Mouse (Mus musculus): ENCODE measurements around the gene Top2b. TPM values are rescaled to one million over a fixed set of nuclear protein-coding genes. Genes with fewer than 3 reads are reported as not detected.
A peak's percentile ranks its signal among the peaks of the same experiment; 100 is the strongest.

The Top2b gene
- polyA plus RNA-seq (2011; ENCODE audit: insufficient read depth, insufficient read length, low replicate concordance, missing spikeins): 31.7 and 39.2 TPM in 2 replicates

GRCm38 (mm10) chr14:16364878-16365337, at the start of gene Top2b:
TSS of gene Top2b (plus strand) at chr14:16365179.
- Histone ChIP-seq H3K4me3 (replicated peaks; ENCODE audit: control insufficient read depth, low read depth, low read length) (peak within 1 kb of the TSS; percentile 89), H3K4me1 (ENCODE audit: control insufficient read depth, insufficient read depth, low read length) (no peaks in the 10 kb centered on the region; the same call in 1 of the 2 replicates), H3K27ac (ENCODE audit: control insufficient read depth, insufficient read depth, low read depth, low read length, poor library complexity) (peak within 1 kb of the TSS; percentile 94)
- TF ChIP-seq POLR2A (IDR thresholded peaks at IDR 0.05; ENCODE audit: borderline replicate concordance, control insufficient read depth, low read depth, low read length): peak; percentile 93
- no peak for TF ChIP-seq CTCF (IDR thresholded peaks at IDR 0.05; ENCODE audit: control insufficient read depth, insufficient read depth, low read length)
- under 1% methylated on average over 32 of the region's 32 CpGs for WGBS

GRCm38 (mm10) chr14:16316715-16317114, 48.3 kb upstream of the Top2b start:
- no peak for TF ChIP-seq CTCF (IDR thresholded peaks at IDR 0.05; ENCODE audit: control insufficient read depth, insufficient read depth, low read length)
- no peak for TF ChIP-seq POLR2A (IDR thresholded peaks at IDR 0.05; ENCODE audit: borderline replicate concordance, control insufficient read depth, low read depth, low read length)
- Histone ChIP-seq H3K4me3 (replicated peaks; ENCODE audit: control insufficient read depth, low read depth, low read length) (no peak overlapping the region), H3K27ac (ENCODE audit: control insufficient read depth, insufficient read depth, low read depth, low read length, poor library complexity) (no peak overlapping the region), H3K4me1 (ENCODE audit: control insufficient read depth, insufficient read depth, low read length) (no peaks in the 10 kb centered on the region)
- 44% methylated on average over 1 of the region's 1 CpGs for WGBS

DNA sequence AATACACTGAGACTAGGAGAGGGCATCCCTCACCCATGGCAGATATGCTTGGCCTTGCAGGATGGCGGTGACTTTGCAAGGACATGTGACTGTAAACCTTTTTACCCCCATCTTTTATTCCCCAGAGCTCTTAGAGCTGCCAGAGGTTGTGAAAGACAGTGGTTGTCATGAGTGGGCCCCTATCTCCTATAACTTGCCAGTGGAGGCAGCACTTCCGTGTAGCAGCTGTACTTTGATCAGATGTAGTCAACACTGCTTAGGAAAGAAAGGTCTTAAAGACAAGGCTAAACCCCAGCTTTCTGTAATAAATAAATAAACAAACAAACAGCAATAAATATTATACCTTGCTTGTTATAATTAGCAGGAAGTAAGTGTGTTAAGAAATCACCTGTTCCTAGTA, 45.2 kb upstream of the Top2b start:
- no peak overlapping the region for H3K4me3 ChIP-seq (replicated peaks; ENCODE audit: control insufficient read depth, low read depth, low read length)
- TF ChIP-seq POLR2A (IDR thresholded peaks at IDR 0.05; ENCODE audit: borderline replicate concordance, control insufficient read depth, low read depth, low read length): no peak
- no peak for TF ChIP-seq CTCF (IDR thresholded peaks at IDR 0.05; ENCODE audit: control insufficient read depth, insufficient read depth, low read length)
- H3K27ac ChIP-seq (ENCODE audit: control insufficient read depth, insufficient read depth, low read depth, low read length, poor library complexity): no peak overlapping the region
- no peaks in the 10 kb centered on the region for H3K4me1 ChIP-seq (ENCODE audit: control insufficient read depth, insufficient read depth, low read length)
- 89% methylated on average over 2 of the region's 2 CpGs for WGBS

DNA sequence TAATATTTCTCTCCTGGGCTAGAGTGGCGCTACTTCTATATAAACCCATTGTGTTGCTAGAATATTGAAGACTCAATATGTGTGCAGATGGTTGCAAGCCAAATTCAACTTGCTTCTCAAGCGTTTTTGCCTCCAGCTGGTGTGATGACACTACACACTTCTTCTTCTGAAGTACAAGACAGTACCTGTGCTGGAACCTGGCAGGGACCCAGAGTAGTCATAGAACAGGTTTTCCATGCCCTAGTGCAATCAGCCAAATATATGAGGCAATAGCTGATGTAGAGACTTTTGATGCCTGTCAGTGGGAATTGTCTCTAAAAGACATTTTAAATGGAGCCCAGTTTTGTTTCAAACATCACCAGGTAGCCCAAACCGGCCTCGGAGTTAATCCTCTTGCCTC, 40.6 kb upstream of the Top2b start:
- Histone ChIP-seq H3K4me3 (replicated peaks; ENCODE audit: control insufficient read depth, low read depth, low read length) (no peak overlapping the region), H3K27ac (ENCODE audit: control insufficient read depth, insufficient read depth, low read depth, low read length, poor library complexity) (no peak overlapping the region), H3K4me1 (ENCODE audit: control insufficient read depth, insufficient read depth, low read length) (no peaks in the 10 kb centered on the region)
- WGBS: 75% methylated on average over 4 of the region's 4 CpGs
- TF ChIP-seq CTCF (IDR thresholded peaks at IDR 0.05; ENCODE audit: control insufficient read depth, insufficient read depth, low read length): no peak
- TF ChIP-seq POLR2A (IDR thresholded peaks at IDR 0.05; ENCODE audit: borderline replicate concordance, control insufficient read depth, low read depth, low read length): no peak

GRCm38 (mm10) chr14:16325208-16325607, 39.8 kb upstream of the Top2b start:
- 24% methylated on average over 1 of the region's 1 CpGs for WGBS

GRCm38 (mm10) chr14:16328531-16328930, 36.4 kb upstream of the Top2b start:
- no peak overlapping the region for H3K4me3 ChIP-seq (replicated peaks; ENCODE audit: control insufficient read depth, low read depth, low read length)
- H3K4me1 ChIP-seq (ENCODE audit: control insufficient read depth, insufficient read depth, low read length): no peaks in the 10 kb centered on the region
- TF ChIP-seq POLR2A (IDR thresholded peaks at IDR 0.05; ENCODE audit: borderline replicate concordance, control insufficient read depth, low read depth, low read length): no peak
- no peak for TF ChIP-seq CTCF (IDR thresholded peaks at IDR 0.05; ENCODE audit: control insufficient read depth, insufficient read depth, low read length)
- H3K27ac ChIP-seq (ENCODE audit: control insufficient read depth, insufficient read depth, low read depth, low read length, poor library complexity): no peak overlapping the region
- 84% methylated on average over 2 of the region's 2 CpGs for WGBS

More at GRCm38 (mm10) chr14:16325208-16325607, 39.8 kb upstream of the Top2b start:
- H3K27ac ChIP-seq (ENCODE audit: control insufficient read depth, insufficient read depth, low read depth, low read length, poor library complexity): no peak overlapping the region
- no peaks in the 10 kb centered on the region for H3K4me1 ChIP-seq (ENCODE audit: control insufficient read depth, insufficient read depth, low read length)
- TF ChIP-seq CTCF (IDR thresholded peaks at IDR 0.05; ENCODE audit: control insufficient read depth, insufficient read depth, low read length) (no peak), POLR2A (IDR thresholded peaks at IDR 0.05; ENCODE audit: borderline replicate concordance, control insufficient read depth, low read depth, low read length) (no peak)
- no peak overlapping the region for H3K4me3 ChIP-seq (replicated peaks; ENCODE audit: control insufficient read depth, low read depth, low read length)

- no peak for TF ChIP-seq POLR2A (IDR thresholded peaks at IDR 0.05; ENCODE audit: borderline replicate concordance, control insufficient read depth, low read depth, low read length)
- no peak for TF ChIP-seq CTCF (IDR thresholded peaks at IDR 0.05; ENCODE audit: control insufficient read depth, insufficient read depth, low read length)
- no peak overlapping the region for H3K4me3 ChIP-seq (replicated peaks; ENCODE audit: control insufficient read depth, low read depth, low read length)
- H3K4me1 ChIP-seq (ENCODE audit: control insufficient read depth, insufficient read depth, low read length): no peaks in the 10 kb centered on the region
- WGBS: 67% methylated on average over 5 of the region's 5 CpGs
- H3K27ac ChIP-seq (ENCODE audit: control insufficient read depth, insufficient read depth, low read depth, low read length, poor library complexity): no peak overlapping the region
Observed at GRCm38 (mm10) chr14:16328959-16329480, 36.0 kb upstream of the Top2b start.

- Histone ChIP-seq H3K4me1 (ENCODE audit: control insufficient read depth, insufficient read depth, low read length) (no peaks in the 10 kb centered on the region), H3K4me3 (replicated peaks; ENCODE audit: control insufficient read depth, low read depth, low read length) (no peak overlapping the region), H3K27ac (ENCODE audit: control insufficient read depth, insufficient read depth, low read depth, low read length, poor library complexity) (no peak overlapping the region)
- TF ChIP-seq CTCF (IDR thresholded peaks at IDR 0.05; ENCODE audit: control insufficient read depth, insufficient read depth, low read length) (no peak), POLR2A (IDR thresholded peaks at IDR 0.05; ENCODE audit: borderline replicate concordance, control insufficient read depth, low read depth, low read length) (no peak)
- WGBS: 26% methylated on average over 3 of the region's 3 CpGs
Observed at GRCm38 (mm10) chr14:16329756-16330155, 35.2 kb upstream of the Top2b start.

Measured in bone marrow, adult 2 months (tissue).